Mouse (Mus musculus): Measurements from ENCODE around the gene Rbbp4.

DNA sequence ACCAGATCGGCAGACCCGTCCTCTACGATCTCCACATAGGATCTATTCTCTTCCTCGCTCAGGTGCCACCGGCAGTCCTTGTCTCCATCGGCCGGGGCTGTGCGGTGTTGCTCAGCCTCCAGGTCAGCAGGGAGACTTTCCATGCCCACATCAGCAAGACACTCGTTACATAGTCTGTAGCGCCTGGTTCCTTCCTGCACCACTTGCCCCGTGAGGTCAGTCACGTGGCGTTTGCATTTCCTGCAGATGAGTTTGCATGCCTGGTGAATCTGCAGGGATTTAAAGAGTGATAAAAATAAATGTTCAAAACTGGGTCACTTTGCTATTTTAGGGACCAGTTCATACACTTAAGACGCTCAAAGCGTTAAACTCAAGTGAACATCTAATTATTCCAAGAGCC is 19.1 kb upstream of the Rbbp4 start:
- no peak for TF ChIP-seq GATA1 (IDR thresholded peaks at IDR 0.05; ENCODE audit: borderline replicate concordance, low read length)
- no peak for TF ChIP-seq FLI1 (IDR thresholded peaks at IDR 0.05; ENCODE audit: low read length)

All from megakaryocyte, embryonic 14.5 days (primary cell).